Mouse (Mus musculus): ENCODE measurements around the gene Gzmc.

GRCm38 (mm10) chr14:56234556-56234955, at the start of gene Gzmc:
- no peak for TF ChIP-seq CTCF (IDR thresholded peaks at IDR 0.05; ENCODE audit: low read depth)
- TF ChIP-seq EP300 (IDR thresholded peaks at IDR 0.05; ENCODE audit: low read depth), result no peak
